10 mouse cellular contexts compared by ENCODE assay signal in genomic region chr12:72251890-72252445, GRCm38 (mm10).
"Had no signal": no experiment of that assay in that cellular context is flagged by ENCODE, and none has a peak within 500 bp of the region (broad histone marks: within the 10 kb centered on the region; RNA-seq: fewer than 3 reads in every experiment).

No protein-coding gene starts in this region.

- ATAC-seq: midbrain, embryonic 15.5 days had no signal

- H3K9ac ChIP-seq: limb, embryonic 15.5 days; liver, embryonic 13.5 days; midbrain, embryonic 15.5 days; neural tube, embryonic 12.5 days had no signal

- DNase-seq: kidney, postnatal 36 days; left cerebral cortex, postnatal 4 days; liver, embryonic 13.5 days; lung, adult 18-20 months; thymus, postnatal 4 days had no signal

- H3K4me1 ChIP-seq: limb, embryonic 15.5 days; liver, embryonic 13.5 days; midbrain, embryonic 15.5 days had no signal

- H3K4me2 ChIP-seq: limb, embryonic 15.5 days; liver, embryonic 13.5 days; midbrain, embryonic 15.5 days; neural tube, embryonic 12.5 days had no signal

- H3K27ac ChIP-seq: kidney, postnatal 0 days; limb, embryonic 15.5 days; liver, embryonic 13.5 days; midbrain, embryonic 15.5 days; neural tube, embryonic 12.5 days; stomach, postnatal 0 days had no signal

- H3K27me3 ChIP-seq: limb, embryonic 15.5 days; liver, embryonic 13.5 days; midbrain, embryonic 15.5 days; neural tube, embryonic 12.5 days had no signal

- H3K4me3 ChIP-seq: limb, embryonic 15.5 days; liver, embryonic 13.5 days; midbrain, embryonic 15.5 days; neural tube, embryonic 12.5 days had no signal

- H3K36me3 ChIP-seq: limb, embryonic 15.5 days; liver, embryonic 13.5 days; midbrain, embryonic 15.5 days; neural tube, embryonic 12.5 days had no signal

- H3K9me3 ChIP-seq: limb, embryonic 15.5 days; liver, embryonic 13.5 days; midbrain, embryonic 15.5 days; neural tube, embryonic 12.5 days had no signal
